Mouse (Mus musculus) heart, postnatal 0 days (tissue): ENCODE measurements around the gene Vcl.

Source experiments
- CTCF ChIP-seq: IDR thresholded peaks from 2 replicates; pipeline ENCODE4 v1.5.1; 2016; ENCODE audit warnings: antibody characterized with exemption, control low read depth, low read depth
- EP300 ChIP-seq: IDR thresholded peaks from 2 replicates; pipeline ENCODE4 v1.6.1; 2016; ENCODE audit warnings: antibody characterized with exemption, low read depth

GRCm38 (mm10) chr14:21078511-21078910 is 149.3 kb downstream of the Vcl start:
- TF ChIP-seq CTCF (no peak), EP300 (no peak)
